Comparison of ENCODE assay signal across 33 mouse cellular contexts in genomic region chr8:86613798-86614197, GRCm38 (mm10). TPM values are rescaled to one million over a fixed set of nuclear protein-coding genes. Genes with fewer than 3 reads are reported as not detected.
"Had no signal": no experiment of that assay in that cellular context is flagged by ENCODE, and none has a peak within 500 bp of the region (broad histone marks: within the 10 kb centered on the region; RNA-seq: fewer than 3 reads in every experiment).

No protein-coding gene starts in this region.

- H3K27me3 ChIP-seq: embryonic facial prominence, embryonic 12.5 days; embryonic facial prominence, embryonic 15.5 days; forebrain, embryonic 12.5 days; forebrain, embryonic 15.5 days had no signal

- H3K27ac ChIP-seq: embryonic facial prominence, embryonic 12.5 days; embryonic facial prominence, embryonic 15.5 days; forebrain, embryonic 10.5 days; forebrain, embryonic 12.5 days; forebrain, embryonic 13.5 days; forebrain, embryonic 15.5 days; gastrocnemius, adult 2 months; heart, adult 2 months had no signal

- H3K36me3 ChIP-seq: embryonic facial prominence, embryonic 12.5 days; embryonic facial prominence, embryonic 15.5 days; forebrain, embryonic 10.5 days; forebrain, embryonic 12.5 days; forebrain, embryonic 15.5 days had no signal

- DNase-seq: cerebellum, adult 18-20 months; cerebellum, adult 2 months; cerebellum, adult 8-10 months; cerebellum, adult 9-10 months; cerebellum, adult 9-11 months; cerebellum, postnatal 10 days; cerebellum, postnatal 14 days; cerebellum, postnatal 25 days; cerebellum, postnatal 36 days; embryo, embryonic 11 days; forebrain, postnatal 0 days; gastrocnemius, adult 2 months; gastrocnemius, postnatal 10 days; gastrocnemius, postnatal 14 days; gastrocnemius, postnatal 25 days; gastrocnemius, postnatal 36 days; heart, adult 11 months; heart, adult 18-20 months; heart, adult 2 months had no signal

- H3K9ac ChIP-seq: embryonic facial prominence, embryonic 12.5 days; embryonic facial prominence, embryonic 15.5 days; forebrain, embryonic 12.5 days; forebrain, embryonic 13.5 days; forebrain, embryonic 15.5 days; forebrain, postnatal 0 days had no signal

- H3K4me2 ChIP-seq: embryonic facial prominence, embryonic 12.5 days; embryonic facial prominence, embryonic 15.5 days; forebrain, embryonic 12.5 days; forebrain, embryonic 13.5 days; forebrain, embryonic 15.5 days had no signal

- H3K4me1 ChIP-seq: embryonic facial prominence, embryonic 12.5 days; embryonic facial prominence, embryonic 15.5 days; forebrain, embryonic 10.5 days; forebrain, embryonic 12.5 days; forebrain, embryonic 13.5 days; forebrain, embryonic 15.5 days had no signal

- ATAC-seq: forebrain, embryonic 13.5 days; forebrain, embryonic 14.5 days; forebrain, embryonic 15.5 days; forebrain, embryonic 16.5 days; forebrain, postnatal 0 days had no signal

- H3K9me3 ChIP-seq: embryonic facial prominence, embryonic 12.5 days; embryonic facial prominence, embryonic 15.5 days; forebrain, embryonic 10.5 days; forebrain, embryonic 12.5 days; forebrain, embryonic 13.5 days; forebrain, embryonic 15.5 days had no signal

- H3K4me3 ChIP-seq: embryonic facial prominence, embryonic 12.5 days; embryonic facial prominence, embryonic 15.5 days; erythroblast, embryonic 14.5 days; forebrain, embryonic 10.5 days; forebrain, embryonic 12.5 days; forebrain, embryonic 13.5 days; forebrain, embryonic 15.5 days; gastrocnemius, adult 2 months; heart, adult 2 months had no signal

RNA-seq across cellular contexts. Expression of gene Abcc12, which starts 33.3 kb away (rescaled TPM):
- total RNA-seq: common myeloid progenitor, adult 5-6 weeks; gastrocnemius, adult 18-20 months; gastrocnemius, adult 2 months; granulocyte monocyte progenitor cell, adult 5-6 weeks; heart, adult 2 months; heart, adult 8-10 months had no signal
- polyA plus RNA-seq: embryonic facial prominence, embryonic 11.5 days; erythroblast, embryonic 14.5 days; forebrain, embryonic 10.5 days; forebrain, embryonic 12.5 days had no signal
